Mouse (Mus musculus): ENCODE measurements around the gene Chd5. TPM values are rescaled to one million over a fixed set of nuclear protein-coding genes. Genes with fewer than 3 reads are reported as not detected.
A peak's percentile ranks its signal among the peaks of the same experiment; 100 is the strongest.

The Chd5 gene
- polyA plus RNA-seq, 1 experiment from 2014 or later = 0.20 TPM

DNA sequence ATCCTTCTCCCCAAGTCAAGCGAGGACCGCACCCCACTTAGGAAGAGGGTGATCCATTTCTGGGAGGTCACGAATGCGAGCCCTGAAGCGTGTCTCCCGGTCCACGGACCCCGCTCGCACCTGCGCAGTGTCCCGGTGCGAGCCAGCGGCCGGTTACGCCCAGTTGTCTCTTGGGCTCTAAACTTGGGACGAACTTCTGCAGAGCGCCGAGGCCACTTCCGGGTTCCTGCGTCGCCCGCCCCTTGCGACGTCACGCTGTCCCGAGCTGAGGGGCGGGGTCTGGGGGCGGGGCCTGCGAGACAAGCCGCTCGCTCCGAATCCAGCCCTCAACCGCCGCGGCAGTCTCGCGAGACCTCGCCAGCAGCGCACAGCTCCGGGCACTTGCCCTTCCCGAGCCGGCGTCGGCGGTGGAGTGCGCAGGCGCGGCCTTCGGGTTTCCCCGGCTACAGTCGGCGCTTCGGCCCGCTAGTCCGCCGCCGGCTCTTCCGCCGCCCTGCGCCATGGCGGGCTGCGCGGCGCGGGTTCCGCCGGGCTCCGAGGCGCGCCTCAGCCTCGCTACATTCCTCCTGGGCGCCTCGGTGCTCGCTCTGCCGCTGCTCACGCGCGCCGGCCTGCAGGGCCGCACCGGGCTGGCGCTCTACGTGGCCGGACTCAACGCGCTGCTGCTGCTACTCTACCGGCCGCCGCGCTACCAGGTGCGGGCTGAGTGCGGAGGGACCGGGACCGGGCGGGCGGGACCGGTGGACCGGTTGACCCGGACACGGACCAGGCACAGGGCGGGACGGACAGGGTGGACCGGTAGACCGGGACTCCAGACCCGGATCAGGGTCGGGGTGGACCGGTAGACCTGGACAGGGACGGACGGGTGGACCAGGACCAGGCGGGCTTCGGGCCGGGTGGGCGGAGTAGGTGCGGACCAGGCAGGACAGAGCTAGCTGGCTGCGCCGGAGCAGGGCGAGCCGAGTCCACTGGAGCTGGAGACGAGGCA, 41.3 kb upstream of the Chd5 start, which contains the start of gene Icmt:
Icmt (plus strand) TSS at position 354 of the 988 bp plus-strand sequence.
- no peaks in the 10 kb centered on the region for H3K36me3 ChIP-seq (ENCODE audit: control insufficient read depth, insufficient read depth, low read length)
- peak; percentile 90 for ATAC-seq (ENCODE audit: insufficient read depth, low FRiP score, low TSS enrichment)
- peaks cover 31% of the 10 kb centered on the region for H3K4me1 ChIP-seq (ENCODE audit: control insufficient read depth, insufficient read depth, low read length)
- peak within 1 kb of the TSS; percentile 71 for H3K27ac ChIP-seq (ENCODE audit: low read depth, low read length)
- H3K4me3 ChIP-seq (ENCODE audit: low read depth, low read length) = peak within 1 kb of the TSS; percentile 92
- peak within 1 kb of the TSS; percentile 94 for H3K4me2 ChIP-seq (ENCODE audit: low read depth)
- under 1% methylated on average over 114 of the region's 119 CpGs for WGBS
- no peaks in the 10 kb centered on the region for H3K9me3 ChIP-seq (ENCODE audit: control insufficient read depth, low read length)
- H3K27me3 ChIP-seq (ENCODE audit: control insufficient read depth, insufficient read depth, low read length) = peaks cover 11% of the 10 kb centered on the region; the same call in 1 of the 2 replicates
- peak; percentile 100 for DNase-seq (ENCODE audit: low spot score)
- peak within 1 kb of the TSS; percentile 94 for H3K9ac ChIP-seq (ENCODE audit: low read length)

DNA sequence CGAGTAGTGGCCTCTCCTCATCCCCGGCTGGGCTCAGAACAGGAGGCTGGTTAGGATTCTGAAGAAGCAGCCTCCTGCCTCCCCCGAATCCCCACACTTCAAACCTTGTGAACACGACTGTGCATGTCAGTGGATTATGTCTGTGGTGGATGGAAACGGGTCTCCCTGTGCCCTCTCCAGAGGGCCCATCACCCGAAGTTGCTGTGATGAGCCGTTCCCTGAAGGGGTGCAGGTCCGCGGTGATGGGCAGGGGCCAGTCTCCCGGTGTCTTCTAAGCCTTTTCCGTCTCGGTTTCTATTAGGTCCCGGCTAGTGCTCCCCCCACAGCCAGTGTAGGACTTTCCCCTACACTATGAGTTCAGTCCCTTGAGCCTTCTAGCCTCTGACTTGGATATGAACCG, 39.6 kb upstream of the Chd5 start:
- Histone ChIP-seq H3K4me2 (ENCODE audit: low read depth) (no peak overlapping the region), H3K4me1 (ENCODE audit: control insufficient read depth, insufficient read depth, low read length) (peaks cover 16% of the 10 kb centered on the region), H3K4me3 (ENCODE audit: low read depth, low read length) (no peak overlapping the region), H3K27me3 (ENCODE audit: control insufficient read depth, insufficient read depth, low read length) (peaks cover 7% of the 10 kb centered on the region; the same call in 1 of the 2 replicates), H3K9ac (ENCODE audit: low read length) (no peak overlapping the region), H3K9me3 (ENCODE audit: control insufficient read depth, low read length) (no peaks in the 10 kb centered on the region), H3K27ac (ENCODE audit: low read depth, low read length) (no peak overlapping the region), H3K36me3 (ENCODE audit: control insufficient read depth, insufficient read depth, low read length) (no peaks in the 10 kb centered on the region; the same call in 1 of the 2 replicates)
- WGBS = 89% methylated on average over 14 of the region's 14 CpGs
- DNase-seq (ENCODE audit: low spot score) (no peak), ATAC-seq (ENCODE audit: insufficient read depth, low FRiP score, low TSS enrichment) (no peak)

DNA sequence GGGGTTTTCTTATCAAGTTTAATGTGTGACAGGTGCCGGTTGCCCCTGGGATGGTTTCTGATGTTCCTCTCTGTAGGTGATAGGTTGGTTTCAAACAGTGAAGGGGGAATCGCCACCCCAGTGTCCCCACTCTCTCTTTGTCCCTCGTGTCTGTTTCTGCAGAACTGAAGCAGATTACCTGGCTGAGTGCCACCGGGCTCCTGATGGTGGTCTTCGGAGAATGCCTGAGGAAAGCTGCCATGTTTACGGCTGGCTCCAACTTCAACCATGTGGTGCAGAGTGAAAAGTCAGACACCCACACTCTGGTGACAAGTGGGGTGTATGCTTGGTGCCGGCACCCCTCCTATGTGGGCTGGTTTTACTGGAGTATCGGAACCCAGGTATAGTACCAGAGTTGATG, 38.1 kb upstream of the Chd5 start:
- ATAC-seq (ENCODE audit: insufficient read depth, low FRiP score, low TSS enrichment) (no peak), DNase-seq (ENCODE audit: low spot score) (no peak)
- no peak overlapping the region for H3K4me2 ChIP-seq (ENCODE audit: low read depth)
- no peak overlapping the region for H3K27ac ChIP-seq (ENCODE audit: low read depth, low read length)
- peaks cover 6% of the 10 kb centered on the region; the same call in 1 of the 2 replicates for H3K27me3 ChIP-seq (ENCODE audit: control insufficient read depth, insufficient read depth, low read length)
- H3K4me1 ChIP-seq (ENCODE audit: control insufficient read depth, insufficient read depth, low read length) = peaks cover 9% of the 10 kb centered on the region; the same call in 1 of the 2 replicates
- WGBS = 93% methylated on average over 8 of the region's 8 CpGs
- no peak overlapping the region for H3K9ac ChIP-seq (ENCODE audit: low read length)
- H3K9me3 ChIP-seq (ENCODE audit: control insufficient read depth, low read length) = no peaks in the 10 kb centered on the region
- no peaks in the 10 kb centered on the region; the same call in 1 of the 2 replicates for H3K36me3 ChIP-seq (ENCODE audit: control insufficient read depth, insufficient read depth, low read length)
- H3K4me3 ChIP-seq (ENCODE audit: low read depth, low read length) = no peak overlapping the region

DNA sequence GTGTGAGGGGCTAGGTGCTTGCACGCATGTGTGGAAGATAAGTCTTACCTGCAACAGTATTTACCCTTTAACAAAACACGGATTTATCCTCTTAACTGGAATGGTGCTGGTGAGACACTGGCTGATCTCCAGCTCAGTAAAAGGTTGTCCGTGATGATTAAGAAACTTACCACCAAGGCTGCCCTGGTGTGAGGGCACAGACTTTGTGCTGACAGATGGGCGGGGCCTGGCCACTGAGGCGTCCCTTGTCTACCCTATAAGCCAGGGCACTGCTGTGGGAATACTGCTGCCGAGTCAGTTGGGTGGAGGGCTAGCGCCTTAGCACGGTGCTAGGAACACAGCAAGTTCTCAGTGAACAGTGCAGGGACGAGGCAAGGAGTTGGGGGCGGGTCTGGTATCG, 36.4 kb upstream of the Chd5 start:
- 80% methylated on average over 11 of the region's 11 CpGs for WGBS
- H3K36me3 ChIP-seq (ENCODE audit: control insufficient read depth, insufficient read depth, low read length) = peaks cover 2% of the 10 kb centered on the region

DNA sequence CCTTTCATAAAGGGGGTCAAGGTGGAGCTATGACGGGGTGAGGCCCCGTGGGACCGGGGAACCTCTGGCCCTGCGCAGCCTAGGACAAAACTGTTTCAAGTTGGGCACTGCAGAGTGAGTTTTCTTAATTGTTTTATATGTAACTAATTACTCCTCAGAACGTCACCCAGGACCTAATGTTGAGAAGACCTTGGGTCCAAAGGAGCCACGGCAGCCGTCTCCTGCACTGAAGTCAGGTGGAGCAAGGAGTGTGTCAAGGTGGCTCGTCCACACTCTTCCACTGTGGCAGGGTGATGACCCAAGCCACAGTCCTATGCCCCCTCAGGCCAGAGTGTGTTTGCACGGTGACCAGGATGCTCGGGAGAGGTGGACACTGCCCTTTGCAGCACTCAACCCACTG, 35.3 kb upstream of the Chd5 start:
- H3K27ac ChIP-seq (ENCODE audit: low read depth, low read length) = no peak overlapping the region
- no peak overlapping the region for H3K4me3 ChIP-seq (ENCODE audit: low read depth, low read length)
- H3K4me2 ChIP-seq (ENCODE audit: low read depth) = no peak overlapping the region
- peaks cover 2% of the 10 kb centered on the region; the same call in 1 of the 2 replicates for H3K4me1 ChIP-seq (ENCODE audit: control insufficient read depth, insufficient read depth, low read length)
- no peaks in the 10 kb centered on the region for H3K9me3 ChIP-seq (ENCODE audit: control insufficient read depth, low read length)
- DNase-seq (ENCODE audit: low spot score) (no peak), ATAC-seq (ENCODE audit: insufficient read depth, low FRiP score, low TSS enrichment) (no peak)
- no peaks in the 10 kb centered on the region for H3K27me3 ChIP-seq (ENCODE audit: control insufficient read depth, insufficient read depth, low read length)
- peaks cover 2% of the 10 kb centered on the region for H3K36me3 ChIP-seq (ENCODE audit: control insufficient read depth, insufficient read depth, low read length)
- H3K9ac ChIP-seq (ENCODE audit: low read length) = no peak overlapping the region
- 96% methylated on average over 10 of the region's 10 CpGs for WGBS

More for the DNA sequence above, 36.4 kb upstream of the Chd5 start:
- Histone ChIP-seq H3K4me3 (ENCODE audit: low read depth, low read length) (no peak overlapping the region), H3K27ac (ENCODE audit: low read depth, low read length) (no peak overlapping the region), H3K9ac (ENCODE audit: low read length) (no peak overlapping the region), H3K4me2 (ENCODE audit: low read depth) (no peak overlapping the region), H3K9me3 (ENCODE audit: control insufficient read depth, low read length) (no peaks in the 10 kb centered on the region), H3K4me1 (ENCODE audit: control insufficient read depth, insufficient read depth, low read length) (peaks cover 6% of the 10 kb centered on the region; the same call in 1 of the 2 replicates), H3K27me3 (ENCODE audit: control insufficient read depth, insufficient read depth, low read length) (no peaks in the 10 kb centered on the region)
- DNase-seq (ENCODE audit: low spot score) (no peak), ATAC-seq (ENCODE audit: insufficient read depth, low FRiP score, low TSS enrichment) (no peak)

DNA sequence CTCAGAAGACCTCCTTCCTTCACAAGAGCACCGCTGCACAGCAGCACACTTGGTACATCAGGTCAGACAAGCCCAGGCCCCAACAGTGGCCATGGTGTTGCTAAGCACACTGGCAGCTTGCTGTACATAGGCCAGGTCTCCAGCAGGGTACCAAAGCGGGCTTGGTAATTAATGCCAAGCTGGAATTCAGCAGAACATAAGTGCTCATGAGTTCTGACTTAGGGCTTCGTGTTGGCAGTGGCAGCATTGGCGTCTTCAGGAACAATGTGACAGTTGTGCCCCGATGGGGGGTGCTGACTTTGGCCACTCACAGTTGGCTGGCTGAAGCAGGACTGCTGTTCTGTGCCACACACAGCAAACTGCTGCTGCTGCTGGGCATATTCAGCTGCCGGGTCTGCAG, 33.8 kb upstream of the Chd5 start:
- H3K9me3 ChIP-seq (ENCODE audit: control insufficient read depth, low read length) = no peaks in the 10 kb centered on the region
- 93% methylated on average over 6 of the region's 6 CpGs for WGBS
- H3K4me3 ChIP-seq (ENCODE audit: low read depth, low read length) = no peak overlapping the region
- no peak overlapping the region for H3K4me2 ChIP-seq (ENCODE audit: low read depth)
- no peak for ATAC-seq (ENCODE audit: insufficient read depth, low FRiP score, low TSS enrichment)
- H3K4me1 ChIP-seq (ENCODE audit: control insufficient read depth, insufficient read depth, low read length) = no peaks in the 10 kb centered on the region
- no peak overlapping the region for H3K9ac ChIP-seq (ENCODE audit: low read length)
- peaks cover 2% of the 10 kb centered on the region for H3K36me3 ChIP-seq (ENCODE audit: control insufficient read depth, insufficient read depth, low read length)
- no peak overlapping the region for H3K27ac ChIP-seq (ENCODE audit: low read depth, low read length)
- no peak for DNase-seq (ENCODE audit: low spot score)
- no peaks in the 10 kb centered on the region for H3K27me3 ChIP-seq (ENCODE audit: control insufficient read depth, insufficient read depth, low read length)

DNA sequence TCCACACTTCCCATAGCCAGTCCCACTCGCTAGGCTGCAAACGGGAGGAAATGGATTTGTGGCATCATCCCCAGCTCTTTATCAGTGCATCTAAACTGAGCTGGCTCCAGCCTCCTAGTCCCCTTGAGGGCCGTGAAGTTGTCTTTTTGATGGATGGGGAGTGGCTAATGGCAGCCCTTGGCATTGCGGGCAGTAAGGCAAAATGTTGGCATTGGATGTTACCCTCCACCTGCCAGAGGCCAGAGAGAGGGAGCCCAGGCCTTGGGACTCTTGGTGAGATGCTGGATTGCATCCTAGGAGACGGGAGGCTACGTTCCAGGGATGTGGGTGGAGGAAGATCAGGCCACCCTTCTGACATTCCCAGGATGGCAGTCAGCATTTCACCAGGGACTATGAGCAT, 32.5 kb upstream of the Chd5 start:
- H3K27ac ChIP-seq (ENCODE audit: low read depth, low read length) = no peak overlapping the region
- no peak overlapping the region for H3K4me2 ChIP-seq (ENCODE audit: low read depth)
- DNase-seq (ENCODE audit: low spot score) (no peak), ATAC-seq (ENCODE audit: insufficient read depth, low FRiP score, low TSS enrichment) (no peak; the same call in 1 of the 2 replicates)
- peaks cover 2% of the 10 kb centered on the region for H3K36me3 ChIP-seq (ENCODE audit: control insufficient read depth, insufficient read depth, low read length)
- 72% methylated on average over 6 of the region's 6 CpGs for WGBS
- H3K4me1 ChIP-seq (ENCODE audit: control insufficient read depth, insufficient read depth, low read length) = no peaks in the 10 kb centered on the region
- H3K27me3 ChIP-seq (ENCODE audit: control insufficient read depth, insufficient read depth, low read length) = peaks cover 3% of the 10 kb centered on the region
- H3K9me3 ChIP-seq (ENCODE audit: control insufficient read depth, low read length) = no peaks in the 10 kb centered on the region
- H3K9ac ChIP-seq (ENCODE audit: low read length) = no peak overlapping the region
- no peak overlapping the region for H3K4me3 ChIP-seq (ENCODE audit: low read depth, low read length)

DNA sequence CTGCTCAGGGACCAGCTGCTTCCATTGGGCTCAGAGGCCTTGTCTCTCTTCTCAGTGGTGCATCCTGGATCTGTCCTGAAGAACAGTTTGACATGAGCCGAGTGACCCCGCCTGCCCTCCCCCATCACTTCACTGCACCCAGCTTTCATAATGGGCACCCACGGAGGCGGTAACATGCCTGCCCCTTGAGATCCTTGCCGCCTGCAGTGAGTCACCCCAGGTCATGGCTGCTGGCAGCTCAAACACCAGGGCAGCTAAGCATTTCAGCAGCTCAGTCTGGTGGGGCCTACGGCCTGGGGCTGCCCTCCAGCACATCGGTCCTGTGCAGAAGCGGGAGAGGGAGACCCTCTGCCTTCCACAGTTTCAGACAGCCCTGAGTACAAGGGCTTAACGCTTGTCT, 30.9 kb upstream of the Chd5 start:
- WGBS = 84% methylated on average over 9 of the region's 9 CpGs

More for the DNA sequence above, 30.9 kb upstream of the Chd5 start:
- H3K27me3 ChIP-seq (ENCODE audit: control insufficient read depth, insufficient read depth, low read length) = peaks cover 19% of the 10 kb centered on the region
- no peak overlapping the region for H3K9ac ChIP-seq (ENCODE audit: low read length)
- ATAC-seq (ENCODE audit: insufficient read depth, low FRiP score, low TSS enrichment) = no peak
- H3K9me3 ChIP-seq (ENCODE audit: control insufficient read depth, low read length) = no peaks in the 10 kb centered on the region
- H3K4me1 ChIP-seq (ENCODE audit: control insufficient read depth, insufficient read depth, low read length) = no peaks in the 10 kb centered on the region
- no peak overlapping the region for H3K27ac ChIP-seq (ENCODE audit: low read depth, low read length)
- H3K36me3 ChIP-seq (ENCODE audit: control insufficient read depth, insufficient read depth, low read length) = peaks cover 2% of the 10 kb centered on the region
- no peak overlapping the region for H3K4me3 ChIP-seq (ENCODE audit: low read depth, low read length)
- no peak for DNase-seq (ENCODE audit: low spot score)
- H3K4me2 ChIP-seq (ENCODE audit: low read depth) = no peak overlapping the region
